Mouse (Mus musculus) testis, postnatal 10 days (tissue): ENCODE results near the gene Kif6.
A peak's percentile ranks its signal among the peaks of the same experiment; 100 is the strongest.

Experiments used
- DNase-seq: peaks from one replicate; pipeline ENCODE4 v3.0.0; 2021; ENCODE audit warnings: low spot score

Kif6 gene

DNA sequence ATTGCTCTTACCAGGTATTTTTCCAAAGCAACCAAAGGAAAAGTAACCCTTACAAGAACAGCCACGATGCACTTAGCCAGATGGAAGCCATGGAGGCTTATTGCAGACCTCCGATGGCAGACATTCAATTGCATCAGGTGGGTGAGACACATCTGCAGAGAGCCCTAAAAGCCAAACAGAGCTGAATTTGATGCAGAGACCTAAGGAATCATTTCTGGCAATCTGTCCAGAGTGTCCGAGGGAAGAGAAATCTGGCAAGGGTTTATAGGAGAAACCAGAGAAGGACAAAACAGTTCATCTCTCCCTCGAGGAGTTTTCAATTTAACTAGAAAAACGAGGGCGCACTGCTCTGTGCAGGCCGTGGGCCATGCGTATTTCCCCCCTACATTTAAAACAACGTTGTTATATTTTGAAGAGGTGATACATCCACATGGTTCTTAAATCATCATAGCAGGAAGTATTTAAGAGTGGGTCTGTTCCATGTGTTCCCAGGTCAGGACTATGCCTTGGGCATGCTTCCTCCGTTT, 177.3 kb downstream of the Kif6 start:
- peak; percentile 5 for DNase-seq

- DNase-seq = peak; percentile 12
Observed at GRCm38 (mm10) chr17:49792946-49793345, 178.0 kb downstream of the Kif6 start.

GRCm38 (mm10) chr17:49793965-49794364, 179.0 kb downstream of the Kif6 start:
- DNase-seq = peak; percentile 35

GRCm38 (mm10) chr17:49795241-49795640, 180.3 kb downstream of the Kif6 start:
- peak; percentile 11 for DNase-seq

DNA sequence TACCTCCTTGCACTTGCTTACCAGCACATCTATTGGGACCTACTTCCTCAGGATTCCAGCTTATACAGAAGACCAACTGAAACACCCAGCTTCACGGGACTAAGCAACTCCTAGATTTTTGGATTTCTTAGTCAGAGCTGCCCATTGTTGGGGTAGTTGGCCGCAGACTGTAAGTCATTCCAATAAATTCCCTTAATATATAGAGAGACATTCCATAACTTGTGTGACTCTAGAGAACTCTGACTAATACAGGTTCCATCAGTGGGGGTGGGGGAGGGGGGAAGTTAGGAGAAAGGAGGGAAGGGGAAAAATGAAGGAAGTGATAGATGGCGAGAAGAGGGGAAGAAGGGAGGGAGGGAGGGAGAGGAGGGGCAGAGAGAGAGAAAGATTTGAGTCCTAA, 181.2 kb downstream of the Kif6 start:
- DNase-seq = peak; percentile 5

- no peak for DNase-seq
Observed at GRCm38 (mm10) chr17:49799168-49799567, 184.2 kb downstream of the Kif6 start.

- DNase-seq = peak; percentile 26
Observed at GRCm38 (mm10) chr17:49800157-49800556, 185.2 kb downstream of the Kif6 start.

DNA sequence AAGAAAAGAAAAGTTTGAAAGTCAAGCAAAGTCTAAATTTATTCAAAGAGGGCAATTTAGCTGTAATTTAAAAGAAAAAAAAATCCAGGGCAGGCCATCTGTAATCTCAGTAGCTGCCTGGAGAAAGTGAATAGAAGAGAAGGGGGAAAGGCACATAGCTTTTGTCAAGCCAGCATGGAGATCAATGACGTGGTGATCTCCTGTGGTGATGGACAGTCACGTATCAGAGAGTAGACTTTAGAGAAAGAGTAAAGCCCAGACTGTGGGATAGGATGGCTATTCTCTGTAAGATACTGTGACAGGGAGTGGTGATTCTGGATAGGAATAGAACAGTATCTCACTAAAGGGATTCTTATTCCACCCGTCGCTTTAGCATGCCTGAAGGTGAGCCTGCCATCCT, 192.5 kb downstream of the Kif6 start:
- DNase-seq = no peak

- no peak for DNase-seq
Observed at GRCm38 (mm10) chr17:49808712-49809343, 193.9 kb downstream of the Kif6 start.

GRCm38 (mm10) chr17:49813893-49814640, 199.1 kb downstream of the Kif6 start:
- no peak for DNase-seq

- no peak for DNase-seq
Observed at GRCm38 (mm10) chr17:49816067-49816565, 201.2 kb downstream of the Kif6 start.

- DNase-seq = no peak
Observed at GRCm38 (mm10) chr17:49816703-49817102, 201.8 kb downstream of the Kif6 start.

DNA sequence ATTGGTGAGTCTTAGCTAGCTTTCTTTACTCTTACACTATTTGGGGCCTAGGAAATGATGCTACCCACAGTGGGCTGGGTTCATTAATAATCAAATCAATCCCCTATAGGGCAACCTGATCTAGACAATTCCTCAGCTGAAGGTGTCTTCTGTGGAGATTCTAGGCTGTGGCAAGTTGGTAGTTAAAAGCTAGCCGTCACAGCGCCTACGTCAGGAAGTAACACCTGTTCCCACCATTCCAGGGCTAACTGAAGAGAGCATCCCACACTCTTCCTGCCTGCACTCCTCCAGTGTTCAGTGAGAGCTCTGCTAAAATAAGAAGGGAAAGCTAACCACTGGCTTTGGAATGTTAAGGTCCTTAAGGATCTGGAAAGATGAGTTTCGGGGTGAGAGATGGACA, 205.3 kb downstream of the Kif6 start:
- DNase-seq = no peak

DNA sequence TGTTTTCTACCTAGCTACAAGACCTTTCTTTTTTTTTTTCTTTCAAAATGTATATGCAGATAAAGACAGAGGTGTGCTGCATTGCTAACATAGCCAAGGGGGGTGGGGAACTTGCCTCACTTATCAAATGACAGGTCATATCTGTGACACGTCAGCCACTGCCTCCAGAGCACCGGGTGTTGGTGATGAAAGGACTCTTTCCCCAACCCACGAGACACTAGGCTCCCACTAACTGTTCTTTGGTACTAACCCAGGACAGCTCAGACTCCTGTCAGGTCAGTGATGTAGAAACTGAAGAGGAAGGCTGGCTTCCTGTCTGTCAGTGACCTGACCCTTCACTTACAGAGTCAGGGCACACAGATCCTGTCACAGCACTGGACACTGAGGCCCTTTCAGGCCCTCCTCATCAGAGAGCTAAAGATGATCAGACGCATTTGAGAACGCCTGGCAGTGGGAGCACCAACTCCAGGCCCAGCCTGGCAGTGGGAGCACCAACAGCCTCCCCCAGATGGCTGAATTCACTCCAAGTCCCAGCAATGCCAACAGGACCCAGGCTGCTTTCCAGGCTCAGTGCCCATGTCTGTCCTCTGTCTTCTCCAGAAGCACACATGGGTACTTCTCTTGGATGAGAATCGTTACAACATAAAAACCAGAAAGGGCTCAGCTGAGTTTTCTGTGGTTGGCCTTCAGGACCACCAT, 209.4 kb downstream of the Kif6 start:
- no peak for DNase-seq

GRCm38 (mm10) chr17:49824841-49825450, 210.0 kb downstream of the Kif6 start:
- DNase-seq = no peak

GRCm38 (mm10) chr17:49825831-49826230, 210.9 kb downstream of the Kif6 start:
- no peak for DNase-seq

GRCm38 (mm10) chr17:49831745-49832144, 216.8 kb downstream of the Kif6 start:
- no peak for DNase-seq

DNA sequence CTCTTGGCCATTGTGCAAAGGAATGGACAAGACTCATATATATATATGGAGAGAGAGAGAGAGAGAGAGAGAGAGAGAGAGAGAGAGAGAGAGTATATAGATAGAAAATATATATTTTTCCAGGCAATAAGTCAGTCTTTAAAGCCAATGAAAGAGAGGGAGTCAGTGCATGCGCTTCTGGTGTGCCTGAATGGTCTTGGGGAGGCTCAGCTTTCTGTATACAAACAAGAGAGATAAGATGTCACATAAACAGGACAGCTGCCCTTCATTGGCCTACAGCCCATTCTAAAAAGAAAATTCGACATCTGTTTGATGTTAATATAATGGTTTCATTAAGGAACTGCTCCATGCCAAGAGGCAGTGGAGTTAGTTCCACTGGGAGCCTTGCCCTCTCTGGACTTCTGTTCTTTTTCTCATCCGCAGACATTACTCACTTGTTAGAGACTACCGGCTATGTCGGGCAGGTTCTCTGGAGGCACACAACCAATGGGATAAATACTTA, 219.2 kb downstream of the Kif6 start:
- DNase-seq = no peak

DNA sequence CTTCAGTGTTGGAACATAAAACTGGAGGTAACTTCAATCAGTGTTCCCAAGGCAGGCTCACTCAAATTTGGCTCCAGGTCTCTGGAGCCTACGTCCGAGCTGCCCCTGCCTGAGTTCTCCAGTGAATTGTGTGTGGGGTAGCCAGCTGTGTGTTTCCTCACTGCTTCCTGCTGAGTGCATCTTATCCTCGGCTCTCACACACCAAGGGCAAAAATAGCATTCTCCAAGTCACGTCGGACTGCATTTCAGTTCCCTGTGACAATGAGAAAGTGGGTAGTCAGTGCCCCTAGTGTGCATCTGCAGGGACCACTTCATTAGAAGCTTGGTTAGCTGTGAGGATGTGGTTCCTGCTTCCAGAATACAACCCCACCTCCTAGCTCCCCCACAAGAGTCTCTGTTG, 222.5 kb downstream of the Kif6 start:
- DNase-seq = no peak

DNA sequence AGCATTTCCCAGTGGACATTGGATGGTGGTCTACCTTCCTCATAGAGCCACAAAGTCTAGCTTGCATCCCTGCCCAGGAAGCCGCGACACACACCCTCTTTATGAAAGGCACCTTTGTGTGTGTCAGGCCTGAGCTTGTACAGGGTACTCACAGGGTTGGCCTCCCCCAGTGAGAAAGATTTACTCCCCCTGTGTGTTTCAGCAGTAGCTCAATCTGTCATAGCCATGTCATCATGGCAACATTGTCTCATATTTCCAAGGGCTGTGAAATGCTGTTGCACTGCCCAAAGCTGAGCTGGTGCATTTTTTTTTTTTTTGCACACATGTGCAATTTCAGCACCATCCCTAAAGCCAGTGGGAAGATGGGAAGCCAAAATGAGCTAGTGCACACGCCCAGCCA, 224.3 kb downstream of the Kif6 start:
- no peak for DNase-seq

DNA sequence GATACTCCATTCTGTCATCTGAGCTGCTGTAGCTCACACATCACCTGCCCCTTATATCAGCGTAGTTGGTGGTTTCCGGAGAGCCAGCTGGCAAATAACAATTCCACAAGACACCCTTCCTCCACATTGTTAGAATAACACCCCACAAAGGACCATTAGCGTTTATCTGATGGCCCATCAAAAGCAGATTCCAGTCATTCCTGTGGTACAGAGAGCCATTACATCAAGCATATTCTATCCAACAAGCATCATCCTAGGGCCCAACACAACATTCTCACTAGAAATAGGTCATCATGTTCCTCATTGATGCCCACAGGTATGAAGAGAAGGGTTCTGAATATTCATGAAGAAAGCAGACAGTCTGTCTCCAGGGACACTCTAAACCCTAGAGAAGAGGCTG, 236.3 kb downstream of the Kif6 start:
- no peak for DNase-seq

GRCm38 (mm10) chr17:49852183-49852582, 237.2 kb downstream of the Kif6 start:
- DNase-seq = no peak
